Mouse (Mus musculus) adrenal gland, adult (tissue): ENCODE data around the gene Ap5z1.
A peak's percentile ranks its signal among the peaks of the same experiment; 100 is the strongest.

Experiments
- DNase-seq, 2 experiments: peaks; one replicate each; pipeline ENCODE4 v3.0.0; 2022 to 2023; ENCODE audit warnings: low spot score in 1 of 2; ENCODE audit not compliant: inconsistent age in 2 of 2

The Ap5z1 gene

GRCm38 (mm10) chr5:142439911-142440432, 23.8 kb upstream of the Ap5z1 start:
- no peak for DNase-seq

DNA sequence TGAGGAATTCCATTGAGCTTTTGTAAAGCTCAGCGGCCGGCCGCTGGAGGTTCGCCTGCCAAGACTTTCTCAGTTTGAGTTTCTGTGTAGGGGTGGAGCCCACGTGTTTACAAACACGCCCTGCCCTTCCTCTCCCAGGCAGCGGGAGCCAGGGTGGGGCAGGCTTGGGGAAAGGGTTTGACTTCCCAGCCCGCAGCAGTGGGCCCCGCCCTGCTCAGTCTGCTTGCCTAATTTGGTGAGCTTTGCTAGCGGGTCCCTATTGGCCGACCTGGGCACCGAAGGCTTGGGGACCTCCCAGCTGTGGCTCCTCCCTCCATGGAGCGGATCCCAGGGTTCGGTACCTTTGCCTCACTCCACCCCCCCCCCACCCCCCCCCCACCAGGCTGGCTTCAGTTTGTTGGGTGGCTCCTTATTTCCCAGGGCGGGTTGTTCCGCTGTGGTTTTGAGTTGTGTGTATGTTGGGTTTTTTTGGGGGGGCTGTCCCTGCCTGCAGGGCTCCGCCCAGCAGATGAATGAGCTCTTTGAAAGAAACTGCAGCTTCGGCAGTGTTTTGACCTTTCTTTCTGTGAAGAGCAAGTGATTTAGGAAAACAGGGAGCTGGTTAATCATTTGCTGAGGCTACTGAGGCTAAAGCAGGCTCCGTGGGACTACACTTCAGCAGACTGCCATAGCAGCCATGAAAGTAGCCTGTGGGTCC, 23.1 kb upstream of the Ap5z1 start:
- DNase-seq = peak; percentile 95 to 97

GRCm38 (mm10) chr5:142441332-142442044, 22.3 kb upstream of the Ap5z1 start:
- DNase-seq = peak in 1 of 2 experiments; percentile 43

- DNase-seq = no peak
Measured at GRCm38 (mm10) chr5:142442045-142442440, 21.7 kb upstream of the Ap5z1 start.

DNA sequence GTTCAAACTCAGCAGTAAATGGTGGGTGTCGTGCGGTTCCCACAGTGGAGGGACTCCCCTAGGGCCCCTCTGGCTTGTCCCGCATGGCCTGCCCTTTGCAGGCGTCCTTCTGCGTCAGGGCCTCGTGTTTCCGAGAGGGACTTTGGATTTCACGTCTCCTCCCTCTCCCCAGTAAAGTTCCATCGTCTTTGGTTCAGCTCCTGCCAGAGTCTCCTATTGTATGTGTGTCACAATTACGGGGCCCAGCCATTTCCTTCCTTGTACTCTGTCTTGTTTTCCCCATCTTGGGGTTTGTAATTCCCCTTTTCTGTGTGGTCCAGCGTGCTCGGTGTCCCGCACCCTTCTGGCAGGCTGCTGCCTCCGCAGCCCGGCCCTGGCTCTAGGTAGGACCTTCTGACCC, 20.2 kb upstream of the Ap5z1 start:
- peak in 1 of 2 experiments; percentile 45 for DNase-seq

GRCm38 (mm10) chr5:142443994-142444393, 19.8 kb upstream of the Ap5z1 start:
- no peak for DNase-seq

GRCm38 (mm10) chr5:142444791-142445531, 18.8 kb upstream of the Ap5z1 start:
- peak; percentile 82 to 87 for DNase-seq

DNA sequence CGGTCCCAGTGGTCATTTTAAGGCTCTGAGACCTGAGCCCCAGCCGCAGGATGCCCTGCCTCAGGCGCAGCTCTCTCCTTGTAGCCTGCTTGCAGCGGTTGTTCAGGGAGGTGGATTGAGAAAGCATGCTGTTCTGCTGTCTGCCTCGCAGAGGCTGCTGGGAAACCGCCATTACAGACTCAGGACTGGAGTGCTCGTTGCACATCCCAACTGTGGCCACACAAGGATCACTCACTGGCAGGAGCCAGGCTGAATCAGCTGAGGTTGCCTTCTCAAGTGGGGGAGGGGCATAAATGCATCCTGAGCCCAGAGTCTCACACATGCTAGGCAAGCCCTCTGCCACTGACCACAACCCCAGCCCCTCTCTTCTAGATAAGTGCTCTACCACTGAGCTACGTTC, 18.0 kb upstream of the Ap5z1 start:
- peak in 1 of 2 experiments; percentile 61 for DNase-seq

- peak; percentile 85 to 97 for DNase-seq
Measured at GRCm38 (mm10) chr5:142448076-142448475, 15.7 kb upstream of the Ap5z1 start.

DNA sequence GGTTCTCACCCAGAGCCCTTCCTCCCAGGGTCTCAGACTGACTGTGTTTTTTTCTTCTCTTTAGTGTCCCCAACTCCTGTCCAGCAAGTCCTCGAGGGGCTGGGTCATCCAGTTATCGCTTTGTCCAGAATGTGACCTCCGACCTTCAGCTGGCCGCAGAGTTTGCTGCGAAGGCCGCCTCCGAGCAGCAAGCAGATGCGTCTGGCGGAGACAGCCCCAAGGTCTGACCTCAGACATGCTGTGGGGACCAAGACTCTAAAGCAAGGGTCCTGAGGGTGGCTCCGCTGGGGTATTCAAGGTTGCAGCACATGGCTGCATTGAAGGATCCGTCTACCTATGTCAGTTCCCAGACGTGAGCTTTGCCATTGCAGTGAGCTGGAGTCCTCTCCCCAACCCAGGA, 15.1 kb upstream of the Ap5z1 start:
- no peak for DNase-seq

DNA sequence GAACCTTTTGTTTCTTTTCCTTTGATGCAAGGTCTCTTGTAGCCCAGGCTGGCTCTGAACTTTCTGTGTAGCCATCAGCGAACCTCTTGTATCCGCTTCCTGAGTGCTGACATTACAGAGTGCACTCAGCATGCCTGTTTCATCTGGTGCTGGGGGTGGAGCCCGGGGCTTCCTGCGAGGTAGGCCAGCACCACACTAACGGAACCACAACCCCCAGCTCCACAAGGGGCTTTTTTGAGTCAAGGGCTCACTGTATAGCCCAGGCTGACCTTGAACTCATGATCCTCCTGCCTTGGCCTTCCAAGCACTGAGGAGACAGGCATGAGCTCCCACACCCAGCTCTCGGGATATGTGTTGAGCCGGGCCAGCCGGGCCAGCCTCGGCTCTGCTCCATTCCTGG, 12.9 kb upstream of the Ap5z1 start:
- no peak for DNase-seq

- DNase-seq = no peak
Measured at GRCm38 (mm10) chr5:142451759-142452158, 12.0 kb upstream of the Ap5z1 start.

- no peak for DNase-seq
Measured at GRCm38 (mm10) chr5:142453742-142454141, 10.0 kb upstream of the Ap5z1 start.

DNA sequence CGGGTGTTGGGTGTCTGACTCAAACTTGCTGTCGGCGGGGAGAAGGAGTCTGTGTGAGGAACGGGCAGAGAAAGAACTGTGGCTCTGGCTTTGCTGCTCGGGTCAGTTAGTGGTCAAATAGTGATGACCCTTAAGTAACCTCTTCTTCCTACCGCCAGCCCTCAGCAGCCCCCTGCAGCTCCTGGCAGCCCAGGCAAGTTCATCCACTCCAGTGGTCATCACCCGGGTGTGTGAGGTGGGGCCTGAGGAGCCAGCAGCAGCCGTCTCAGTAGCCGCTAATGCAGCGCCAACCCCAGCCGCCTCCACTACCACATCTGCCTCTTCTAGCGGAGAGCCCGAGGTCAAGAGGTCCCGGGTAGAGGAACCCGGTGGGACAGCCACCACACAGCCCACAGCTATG, 7.4 kb upstream of the Ap5z1 start:
- no peak for DNase-seq

DNA sequence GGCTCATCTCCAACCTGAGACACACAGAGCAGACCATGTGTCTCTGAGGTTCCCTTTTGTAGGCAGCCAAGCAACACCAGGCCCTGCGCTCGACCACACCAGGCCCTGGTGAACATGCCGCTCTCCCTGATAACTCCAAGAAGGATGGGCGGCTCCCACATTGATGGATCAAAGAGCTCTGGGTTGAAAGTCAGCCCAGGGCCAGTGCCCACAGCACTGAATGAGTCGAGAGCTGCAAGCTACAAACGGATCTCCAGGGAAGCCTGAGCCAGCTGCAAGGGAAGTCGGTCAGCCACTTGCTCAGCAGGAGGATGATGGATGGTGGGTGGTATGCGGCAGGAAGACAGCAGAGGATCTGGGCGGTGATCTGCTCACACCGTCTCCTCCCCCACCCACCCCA, 6.4 kb upstream of the Ap5z1 start:
- no peak for DNase-seq

GRCm38 (mm10) chr5:142458791-142459557, 4.8 kb upstream of the Ap5z1 start:
- DNase-seq = no peak

DNA sequence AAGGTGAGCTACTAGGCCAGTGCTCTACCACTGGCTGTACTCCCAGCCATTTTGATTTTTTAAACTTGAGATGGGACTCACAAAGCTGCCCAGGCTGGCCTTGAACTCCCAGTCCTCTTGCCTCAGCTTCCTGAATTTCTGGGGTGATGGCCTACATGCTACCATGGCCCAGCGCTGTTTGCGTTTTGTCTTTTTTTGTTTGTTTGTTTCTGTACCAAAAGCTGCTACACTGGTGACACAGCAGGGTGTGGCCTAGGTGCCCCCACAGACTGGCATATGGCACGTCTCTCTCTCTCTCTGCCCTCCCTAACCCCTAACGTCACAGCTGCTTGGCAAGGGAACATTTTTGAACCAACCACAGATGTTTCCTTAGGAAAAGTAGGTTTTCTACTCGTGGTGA, 3.9 kb upstream of the Ap5z1 start:
- DNase-seq = no peak

- peak in 1 of 2 experiments; percentile 52 for DNase-seq
Measured at GRCm38 (mm10) chr5:142461942-142462640, 1.7 kb upstream of the Ap5z1 start.

- DNase-seq = no peak
Measured at GRCm38 (mm10) chr5:142462641-142462948, 1.1 kb upstream of the Ap5z1 start.

DNA sequence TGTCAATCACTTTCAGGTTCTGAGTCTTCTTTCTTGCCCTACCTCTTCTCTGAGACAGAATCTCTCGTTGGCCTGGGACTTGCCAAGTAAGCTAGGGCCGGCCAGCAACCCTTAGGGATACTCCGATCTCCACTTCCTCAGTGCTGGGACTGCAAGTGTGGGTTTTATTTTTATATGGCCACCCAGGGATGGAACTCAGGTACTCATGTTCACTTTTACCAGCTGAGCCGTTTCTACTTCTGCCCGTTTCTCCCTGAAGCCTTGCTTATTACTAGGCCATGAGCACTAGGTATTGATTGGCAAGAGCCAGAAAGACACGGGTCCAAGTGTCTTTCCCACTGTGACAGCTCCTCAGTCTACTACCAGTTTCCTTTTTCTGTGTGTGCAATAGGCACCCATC, 733 bp upstream of the Ap5z1 start:
- no peak for DNase-seq

DNA sequence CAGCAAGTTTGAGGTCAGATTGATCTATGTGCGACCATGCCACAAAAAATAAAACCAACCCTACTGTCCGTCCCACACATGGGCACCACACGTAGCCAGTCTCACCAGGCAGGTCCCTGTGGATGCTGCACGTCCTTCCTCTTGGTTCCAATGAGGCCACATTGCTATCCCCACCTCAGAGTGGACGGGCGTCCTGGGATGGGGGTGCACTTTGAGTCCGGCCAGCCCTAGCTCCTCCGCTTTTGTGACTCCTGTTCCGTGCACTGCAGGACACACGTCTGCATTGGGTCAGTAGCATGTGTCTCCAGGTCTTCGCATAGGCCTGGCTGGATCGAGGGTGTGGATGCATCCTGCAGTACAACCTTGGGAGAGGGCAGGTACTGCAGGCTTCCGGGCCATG, 4.6 kb downstream of the Ap5z1 start:
- no peak for DNase-seq
